Mouse (Mus musculus): ENCODE measurements around the gene Safb.
"Not testable (repeated sequence)": the region's sequence is repeated elsewhere in the genome, so short reads cannot be mapped to it uniquely, and the experiment has no call there.

Gene Safb

GRCm38 (mm10) chr17:56611861-56612564, 27.4 kb downstream of the Safb start:
- DNase-seq: peak; percentile 79 to 83

GRCm38 (mm10) chr17:56612565-56612939, 27.9 kb downstream of the Safb start:
- not testable (repeated sequence) for DNase-seq

- peak; percentile 98 for DNase-seq
Measured at GRCm38 (mm10) chr17:56613236-56613844, 28.7 kb downstream of the Safb start, which contains the start of gene Rpl36. Rpl36 (plus strand) TSS chr17:56613416.

DNA sequence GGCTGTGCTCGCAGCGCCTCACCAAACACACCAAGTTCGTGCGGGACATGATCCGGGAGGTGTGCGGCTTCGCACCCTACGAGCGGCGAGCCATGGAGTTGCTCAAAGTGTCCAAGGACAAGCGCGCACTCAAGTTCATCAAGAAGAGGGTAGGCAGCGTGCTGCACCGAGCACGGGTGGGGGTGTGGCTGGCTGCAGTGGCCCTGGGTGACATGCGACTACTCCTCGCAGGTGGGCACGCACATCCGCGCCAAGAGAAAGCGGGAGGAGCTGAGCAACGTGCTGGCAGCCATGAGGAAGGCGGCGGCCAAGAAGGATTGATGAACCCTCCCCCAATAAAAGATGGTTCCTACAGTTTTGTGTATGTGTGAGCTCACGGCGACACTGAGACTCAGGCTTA, 29.3 kb downstream of the Safb start:
- DNase-seq: peak; percentile 51 to 64

- DNase-seq: peak in 1 of 2 experiments; percentile 55
Measured at GRCm38 (mm10) chr17:56614391-56615135, 29.9 kb downstream of the Safb start.

GRCm38 (mm10) chr17:56615136-56615784, 30.6 kb downstream of the Safb start:
- DNase-seq: no peak

- no peak for DNase-seq
Measured at GRCm38 (mm10) chr17:56615792-56616191, 31.2 kb downstream of the Safb start.

- no peak for DNase-seq
Measured at GRCm38 (mm10) chr17:56616725-56617124, 32.1 kb downstream of the Safb start.

- no peak for DNase-seq
Measured at GRCm38 (mm10) chr17:56617628-56618027, 33.0 kb downstream of the Safb start.

GRCm38 (mm10) chr17:56625495-56625894, 40.9 kb downstream of the Safb start:
- no peak for DNase-seq

- no peak for DNase-seq
Measured at GRCm38 (mm10) chr17:56626260-56626659, 41.6 kb downstream of the Safb start.

DNA sequence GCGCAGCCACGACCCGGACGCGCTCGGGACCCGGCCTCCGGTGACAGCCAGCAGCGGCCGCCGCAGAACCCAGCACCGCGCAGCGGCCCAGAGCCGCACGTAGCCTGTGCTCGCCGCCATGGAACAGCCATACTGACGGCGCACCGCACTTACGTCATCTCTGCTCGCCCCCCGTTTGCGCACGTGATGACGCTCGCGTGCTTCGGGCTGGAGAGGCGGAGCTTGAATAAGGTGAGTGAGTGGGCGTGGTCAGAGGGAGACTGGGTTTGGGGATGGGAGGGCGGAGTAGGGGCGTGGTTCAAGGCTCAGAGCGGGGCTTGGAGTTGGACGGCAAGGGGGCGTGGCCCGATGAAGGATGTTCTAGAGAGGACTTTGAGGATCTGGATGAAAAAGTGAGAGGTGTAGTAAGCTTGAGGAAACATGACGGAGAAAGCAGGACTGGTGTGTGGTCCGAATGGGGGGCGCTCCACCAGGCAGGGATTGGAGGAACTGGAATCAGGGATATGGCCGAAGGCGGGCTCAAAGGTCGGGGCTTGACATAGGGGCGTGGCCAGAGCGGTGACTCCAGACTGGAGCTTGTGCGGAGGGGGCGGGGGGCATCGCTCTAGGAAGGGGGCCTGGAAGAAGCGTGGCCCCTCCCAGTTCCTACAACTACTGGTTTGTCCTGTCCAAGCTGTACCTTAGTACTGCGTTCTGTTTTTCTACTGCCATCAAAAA, 42.3 kb downstream of the Safb start, which contains the start of gene Lonp1:
TSS of gene Lonp1 (minus strand) at position 134 of the 717 bp plus-strand sequence.
- DNase-seq: peak; percentile 99

DNA sequence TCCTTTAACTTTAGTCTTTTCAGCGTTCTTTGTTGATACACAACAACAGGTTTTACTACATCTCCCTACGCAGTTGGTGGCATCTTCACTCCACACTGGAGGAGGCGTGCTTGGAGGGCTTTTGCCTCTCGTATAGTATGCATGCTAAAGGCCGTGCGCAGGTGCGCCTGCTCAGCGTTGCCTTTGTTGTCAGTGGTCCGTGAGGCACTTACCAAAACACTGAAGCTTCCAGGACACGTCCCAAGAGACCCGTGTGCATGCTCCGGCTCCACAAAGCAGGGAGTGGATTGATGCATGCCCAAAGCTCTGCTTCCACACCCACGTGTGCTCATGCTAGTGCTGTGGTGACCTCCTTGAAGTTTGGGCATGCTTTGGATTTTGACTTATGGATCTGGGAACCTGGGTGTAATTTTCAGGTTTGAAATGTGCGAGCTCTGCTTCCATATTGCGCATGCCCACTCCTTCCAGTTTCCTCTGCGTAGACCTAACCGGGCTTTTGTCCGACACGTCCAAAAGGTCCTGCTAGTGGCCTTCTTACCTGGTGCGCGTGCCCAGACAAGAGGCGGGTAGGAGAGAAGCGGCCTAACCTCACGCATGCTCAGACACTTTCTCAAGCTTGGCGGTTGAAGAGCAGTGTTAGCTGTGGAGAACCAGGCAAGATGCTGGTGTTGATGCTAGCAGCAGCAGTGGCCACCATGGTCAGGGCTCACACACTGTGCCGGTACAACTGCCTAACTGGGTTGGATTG, 43.1 kb downstream of the Safb start, which contains the start of gene Catsperd:
TSS of gene Catsperd (plus strand) at position 614 of the 748 bp plus-strand sequence.
- peak; percentile 56 to 75 for DNase-seq

DNA sequence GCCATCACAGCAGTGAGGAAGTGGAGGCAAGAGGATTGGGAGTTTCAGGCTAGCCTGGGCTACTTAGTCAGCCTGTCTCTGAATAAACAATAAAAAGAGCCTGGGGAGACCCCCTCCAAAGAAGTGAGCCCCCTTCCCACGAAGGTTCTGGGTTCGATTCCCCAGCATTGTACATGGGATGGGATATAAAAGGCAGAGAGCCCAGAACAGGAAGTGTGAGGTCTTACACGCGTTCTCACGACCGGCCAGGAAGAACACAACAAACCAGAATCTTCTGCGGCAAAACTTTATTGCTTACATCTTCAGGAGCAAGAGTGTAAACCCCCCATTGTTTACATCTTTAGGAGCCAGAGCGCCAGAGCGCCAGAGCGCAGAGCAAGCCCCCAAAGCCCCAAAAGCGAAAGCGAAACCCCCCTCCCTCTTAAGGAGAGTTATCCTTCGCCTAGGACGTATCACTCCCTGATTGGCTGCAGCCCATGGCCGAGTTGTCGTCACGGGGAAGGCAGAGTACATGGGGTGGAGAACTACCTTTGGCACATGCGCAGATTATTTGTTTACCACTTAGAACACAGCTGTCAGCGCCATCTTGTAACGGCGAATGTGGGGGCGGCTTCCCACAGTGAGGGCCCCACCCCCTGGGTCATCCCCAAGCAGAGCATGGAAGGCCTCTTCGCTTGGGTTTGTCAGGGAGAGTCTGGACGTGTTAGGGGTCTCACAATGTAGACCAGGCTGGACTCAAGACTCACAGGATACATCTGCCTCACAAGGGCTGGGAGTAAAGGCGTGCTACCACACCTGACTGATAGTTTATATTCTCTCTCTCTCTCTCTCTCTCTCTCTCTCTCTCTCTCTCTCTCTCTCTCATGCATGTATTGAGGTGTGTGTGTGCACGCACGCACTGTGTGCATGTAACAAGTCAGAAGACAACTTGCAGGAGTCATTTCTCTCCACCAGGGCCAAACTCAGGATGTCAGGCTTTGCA, 45.5 kb downstream of the Safb start:
- not testable (repeated sequence) for DNase-seq

- no peak for DNase-seq
Measured at GRCm38 (mm10) chr17:56631807-56632206, 47.2 kb downstream of the Safb start.

DNA sequence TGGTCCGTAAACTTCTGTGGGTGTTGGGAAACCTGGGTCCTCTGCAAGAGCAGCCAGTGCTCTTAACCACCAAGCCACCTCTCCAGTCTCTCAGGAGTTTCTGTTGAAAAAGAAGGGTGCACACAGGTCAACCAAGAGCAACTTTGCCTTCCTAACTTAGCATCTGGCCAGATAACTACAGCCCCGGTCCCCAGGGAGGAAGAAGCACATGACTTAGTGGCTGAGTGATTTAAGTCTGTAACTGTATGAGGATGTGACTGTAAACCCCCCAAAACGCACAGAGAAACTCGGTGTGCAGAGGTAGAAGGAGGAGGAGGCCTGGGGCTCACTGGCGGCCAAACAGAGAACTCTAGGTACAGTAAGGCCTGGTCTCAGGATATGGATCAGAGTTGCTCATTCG, 49.4 kb downstream of the Safb start:
- no peak for DNase-seq

DNA sequence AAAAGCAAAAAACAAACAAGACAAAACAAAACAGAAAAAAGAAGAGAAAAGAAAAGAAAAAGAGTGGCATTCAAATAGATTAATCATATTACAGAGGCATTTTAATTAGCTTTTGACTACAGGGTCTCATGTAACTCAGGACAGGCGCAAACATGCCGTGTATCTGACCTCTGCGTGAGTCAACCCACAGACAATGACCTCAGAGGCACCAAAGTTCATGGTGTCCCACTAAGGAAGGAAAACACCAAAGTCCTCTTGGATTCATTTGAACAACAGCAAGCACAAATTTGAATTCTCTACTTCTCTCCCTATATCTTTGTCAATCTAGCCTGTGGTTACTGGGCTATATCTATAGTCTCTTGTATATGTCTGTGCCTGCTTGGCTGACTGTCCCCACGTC, 58.6 kb downstream of the Safb start:
- no peak for DNase-seq

GRCm38 (mm10) chr17:56647546-56647945, 62.9 kb downstream of the Safb start:
- no peak for DNase-seq

GRCm38 (mm10) chr17:56651801-56652200, 67.2 kb downstream of the Safb start:
- DNase-seq: peak; percentile 55 to 68

GRCm38 (mm10) chr17:56654771-56655170, 70.1 kb downstream of the Safb start:
- no peak for DNase-seq
